Mouse (Mus musculus) frontal cortex, postnatal 25 days (tissue): Measurements from ENCODE around the gene Iscu.

Experiments
- DNase-seq, 2 experiments: peaks; one replicate each; pipeline ENCODE4 v3.0.0; 2022; ENCODE audit warnings: low spot score in 2 of 2

Iscu gene

GRCm38 (mm10) chr5:113772450-113772895 is at the start of gene Iscu, which contains the start of gene Sart3:
Iscu (plus strand) TSS chr5:113772748.
Sart3 (minus strand) TSS chr5:113772510.
- peak; percentile 73 to 88 for DNase-seq

GRCm38 (mm10) chr5:113723567-113724237 is 48.8 kb upstream of the Iscu start:
- DNase-seq, result no peak

- peak; percentile 87 to 90 for DNase-seq
These were observed 48.1 kb upstream of the Iscu start, which contains the start of gene 1700069L16Rik for GRCm38 (mm10) chr5:113724446-113724845. 1700069L16Rik (minus strand) TSS chr5:113724772.

GRCm38 (mm10) chr5:113725417-113725816 is 47.1 kb upstream of the Iscu start:
- DNase-seq, result no peak

GRCm38 (mm10) chr5:113726618-113727017 is 45.9 kb upstream of the Iscu start:
- no peak for DNase-seq

GRCm38 (mm10) chr5:113727238-113727637 is 45.3 kb upstream of the Iscu start:
- no peak for DNase-seq

GRCm38 (mm10) chr5:113728011-113728410 is 44.5 kb upstream of the Iscu start:
- DNase-seq, result no peak

- no peak for DNase-seq
These were observed 43.9 kb upstream of the Iscu start for GRCm38 (mm10) chr5:113728691-113729090.

- DNase-seq, result no peak
These were observed 41.9 kb upstream of the Iscu start for GRCm38 (mm10) chr5:113730641-113731121.

GRCm38 (mm10) chr5:113731174-113731573 is 41.4 kb upstream of the Iscu start:
- no peak for DNase-seq

- DNase-seq, result peak in 1 of 2 experiments; percentile 50
These were observed 40.4 kb upstream of the Iscu start for GRCm38 (mm10) chr5:113732182-113732581.

GRCm38 (mm10) chr5:113734376-113734775 is 38.2 kb upstream of the Iscu start:
- DNase-seq, result no peak

- DNase-seq, result no peak
These were observed 37.6 kb upstream of the Iscu start for GRCm38 (mm10) chr5:113735023-113735344.

GRCm38 (mm10) chr5:113735345-113736112 is 37.0 kb upstream of the Iscu start, which contains the start of gene Ficd:
Ficd (plus strand) TSS chr5:113735803.
- DNase-seq, result peak; percentile 74 to 81

GRCm38 (mm10) chr5:113736113-113736502 is 36.4 kb upstream of the Iscu start:
- no peak for DNase-seq

GRCm38 (mm10) chr5:113736522-113737164 is 35.9 kb upstream of the Iscu start:
- no peak for DNase-seq

GRCm38 (mm10) chr5:113737607-113738237 is 34.8 kb upstream of the Iscu start:
- DNase-seq, result no peak

GRCm38 (mm10) chr5:113747629-113748028 is 24.9 kb upstream of the Iscu start:
- no peak for DNase-seq

GRCm38 (mm10) chr5:113748556-113749331 is 23.8 kb upstream of the Iscu start:
- DNase-seq, result no peak

- no peak for DNase-seq
These were observed 20.9 kb upstream of the Iscu start for GRCm38 (mm10) chr5:113751521-113752157.
